In genomic region chr6:67113686-67114278, GRCm38 (mm10) we compare ENCODE assay signal across 8 mouse cellular contexts.
DNase-seq lines count a peak whose midpoint lies in the region; ATAC-seq lines count a peak whose summit lies in the region.

No protein-coding gene starts in this region.

- DNase-seq in embryo, embryonic 10 days (ENCODE audit: low spot score), result peak; percentile 45
- DNase-seq in right cerebral cortex, postnatal 25 days, result no peak
- no peak for DNase-seq in adipocyte (ENCODE audit: low spot score)

- H3K4me1 ChIP-seq in forebrain, embryonic 12.5 days, result peaks cover 15% of the 10 kb centered on the region
- peaks cover 19% of the 10 kb centered on the region for H3K4me1 ChIP-seq in kidney, embryonic 15.5 days
- H3K4me1 ChIP-seq in lung, embryonic 16.5 days (replicated peaks; ENCODE audit: control insufficient read depth, insufficient read depth, low read length), result 0 out of 2 replicates have a peak, but pooled peaks cover 9% of the 10 kb centered on the region
- H3K4me1 ChIP-seq in stomach, embryonic 15.5 days, result 0 out of 2 replicates have a peak, but pooled peaks cover 7% of the 10 kb centered on the region

- peak; percentile 48; the same call in 1 of the 2 replicates for ATAC-seq in forebrain, embryonic 12.5 days (ENCODE audit: low FRiP score)
- peak; percentile 76 for ATAC-seq in kidney, embryonic 15.5 days (replicated peaks; ENCODE audit: low FRiP score)
- peak; percentile 66 for ATAC-seq in lung, embryonic 16.5 days (ENCODE audit: low read depth)
- peak; percentile 71 for ATAC-seq in stomach, embryonic 15.5 days (ENCODE audit: insufficient read depth, low FRiP score, low read depth)
- ATAC-seq in inflammation-experienced regulatory T-cells, adult 6 months, result no peak

- H3K9me3 ChIP-seq in forebrain, embryonic 12.5 days, result no peaks in the 10 kb centered on the region
- no peaks in the 10 kb centered on the region for H3K9me3 ChIP-seq in kidney, embryonic 15.5 days (replicated peaks)
- H3K9me3 ChIP-seq in lung, embryonic 16.5 days (ENCODE audit: control insufficient read depth, low read length), result no peaks in the 10 kb centered on the region
- no peaks in the 10 kb centered on the region for H3K9me3 ChIP-seq in stomach, embryonic 15.5 days

- H3K4me2 ChIP-seq in forebrain, embryonic 12.5 days, result peak overlapping the region; percentile 48
- H3K4me2 ChIP-seq in kidney, embryonic 15.5 days, result peak overlapping the region; percentile 63
- peak overlapping the region; percentile 57 for H3K4me2 ChIP-seq in lung, embryonic 16.5 days (ENCODE audit: low read depth, low read length)
- H3K4me2 ChIP-seq in stomach, embryonic 15.5 days, result peak overlapping the region; percentile 58

- peaks cover 16% of the 10 kb centered on the region for H3K27me3 ChIP-seq in forebrain, embryonic 12.5 days
- H3K27me3 ChIP-seq in kidney, embryonic 15.5 days, result 0 out of 2 replicates have a peak, but pooled peaks cover 4% of the 10 kb centered on the region
- H3K27me3 ChIP-seq in lung, embryonic 16.5 days (ENCODE audit: control insufficient read depth, insufficient read depth, low read depth, low read length), result no peaks in the 10 kb centered on the region
- H3K27me3 ChIP-seq in stomach, embryonic 15.5 days (replicated peaks), result no peaks in the 10 kb centered on the region

- peak overlapping the region; percentile 25 for H3K4me3 ChIP-seq in forebrain, embryonic 12.5 days (replicated peaks)
- H3K4me3 ChIP-seq in kidney, embryonic 15.5 days (replicated peaks), result peak overlapping the region; percentile 32
- peak overlapping the region; percentile 36 for H3K4me3 ChIP-seq in lung, embryonic 16.5 days (ENCODE audit: low read length)
- H3K4me3 ChIP-seq in stomach, embryonic 15.5 days (replicated peaks), result peak overlapping the region; percentile 29

- no peaks in the 10 kb centered on the region for H3K36me3 ChIP-seq in forebrain, embryonic 12.5 days (replicated peaks)
- H3K36me3 ChIP-seq in kidney, embryonic 15.5 days, result no peaks in the 10 kb centered on the region
- H3K36me3 ChIP-seq in lung, embryonic 16.5 days (ENCODE audit: control insufficient read depth, insufficient read depth, low read length), result no peaks in the 10 kb centered on the region
- no peaks in the 10 kb centered on the region for H3K36me3 ChIP-seq in stomach, embryonic 15.5 days

- H3K9ac ChIP-seq in forebrain, embryonic 12.5 days, result no peak overlapping the region
- peak overlapping the region; percentile 33; the same call in 1 of the 2 replicates for H3K9ac ChIP-seq in kidney, embryonic 15.5 days
- peak overlapping the region; percentile 57 for H3K9ac ChIP-seq in lung, embryonic 16.5 days (ENCODE audit: low read length)
- H3K9ac ChIP-seq in stomach, embryonic 15.5 days, result no peak overlapping the region

- no peak overlapping the region for H3K27ac ChIP-seq in forebrain, embryonic 12.5 days
- peak overlapping the region; percentile 78 for H3K27ac ChIP-seq in kidney, embryonic 15.5 days
- no peak overlapping the region for H3K27ac ChIP-seq in lung, embryonic 16.5 days (ENCODE audit: low read length)
- H3K27ac ChIP-seq in stomach, embryonic 15.5 days, result no peak overlapping the region

- 9% methylated on average over 26 of the region's 26 CpGs for WGBS in forebrain, embryonic 12.5 days
- 10% methylated on average over 26 of the region's 26 CpGs for WGBS in kidney, embryonic 15.5 days
- WGBS in lung, embryonic 16.5 days, result 10% methylated on average over 26 of the region's 26 CpGs
- WGBS in stomach, embryonic 15.5 days, result 14% methylated on average over 26 of the region's 26 CpGs

Comparison
In these comparisons a context has a peak if more than half of its experiments do, and no peak if none do; other contexts are left out.
1. H3K9ac ChIP-seq: peak in kidney, embryonic 15.5 days (single experiment) and lung, embryonic 16.5 days (single experiment); none in forebrain, embryonic 12.5 days (single experiment) and stomach, embryonic 15.5 days (single experiment).
2. Peak in every context shown above with its lines, with median percentiles within 50 percentile points of each other: H3K4me2 ChIP-seq and H3K4me3 ChIP-seq.